Mouse (Mus musculus) spleen, adult 2 months (tissue): ENCODE data around the gene Efna5. TPM values are rescaled to one million over a fixed set of nuclear protein-coding genes. Genes with fewer than 3 reads are reported as not detected.

Experiments used
- DNase-seq, 2 experiments: peaks; one replicate each; pipeline versions ENCODE4 v3.0.0 to v3.0.0-alpha.2; 2012 to 2021; ENCODE audit warnings: low spot score in 2 of 2, low read depth in 1 of 2
- H3K27ac ChIP-seq: fragments of 200-500 bp; 2 replicates; pipeline ENCODE4 v1.5.1; 2012; ENCODE audit warnings: low read length, inconsistent platforms; ENCODE audit not compliant: insufficient read depth
- H3K27me3 ChIP-seq: fragments of 200-500 bp; 2 replicates; pipeline ENCODE4 v1.6.1; 2012; ENCODE audit warnings: mild to moderate bottlenecking, moderate library complexity, low read length, inconsistent platforms; ENCODE audit not compliant: control insufficient read depth, insufficient read depth
- H3K36me3 ChIP-seq: fragments of 200-500 bp; 2 replicates; pipeline ENCODE4 v1.6.1; 2012; ENCODE audit warnings: mild to moderate bottlenecking, low read length, inconsistent platforms; ENCODE audit not compliant: control insufficient read depth, insufficient read depth
- H3K4me1 ChIP-seq: fragments of 200-500 bp; 2 replicates; pipeline ENCODE4 v1.6.1; 2011; ENCODE audit warnings: inconsistent platforms; ENCODE audit not compliant: control insufficient read depth, insufficient read depth, insufficient read length
- H3K4me3 ChIP-seq: fragments of 200-500 bp; 2 replicates; pipeline ENCODE4 v1.5.1; 2011; ENCODE audit warnings: mild to moderate bottlenecking, inconsistent platforms; ENCODE audit not compliant: insufficient read depth, insufficient read length; ENCODE audit errors: extremely low read depth
- CTCF ChIP-seq: fragments of 200-500 bp; IDR thresholded peaks from 2 replicates; pipeline ENCODE4 v1.5.1; 2011; ENCODE audit warnings: mild to moderate bottlenecking, inconsistent platforms; ENCODE audit not compliant: insufficient read depth, insufficient read length, insufficient replicate concordance; ENCODE audit errors: extremely low read depth
- POLR2A ChIP-seq: fragments of 200-500 bp; IDR thresholded peaks from 2 replicates; pipeline ENCODE4 v1.6.1; 2011; ENCODE audit warnings: low read depth, low read length, inconsistent platforms
- WGBS: fragments of 180-500 bp; shearing (Covaris S2); methylation state at CpG from one replicate; pipeline ENCODE4 v1.1.7; 2018; 5-methylcytosine and 5-hydroxymethylcytosine counted together
- polyA plus RNA-seq: library from polyadenylated mRNA; depleted of rRNA; stranded (reverse); fragments of >200 nt; gene quantifications from 2 replicates; pipeline ENCODE4 v1.2.3, GENCODE M21; 2012

Gene Efna5
- polyA plus RNA-seq, 1 experiment = 0.30 TPM

DNA sequence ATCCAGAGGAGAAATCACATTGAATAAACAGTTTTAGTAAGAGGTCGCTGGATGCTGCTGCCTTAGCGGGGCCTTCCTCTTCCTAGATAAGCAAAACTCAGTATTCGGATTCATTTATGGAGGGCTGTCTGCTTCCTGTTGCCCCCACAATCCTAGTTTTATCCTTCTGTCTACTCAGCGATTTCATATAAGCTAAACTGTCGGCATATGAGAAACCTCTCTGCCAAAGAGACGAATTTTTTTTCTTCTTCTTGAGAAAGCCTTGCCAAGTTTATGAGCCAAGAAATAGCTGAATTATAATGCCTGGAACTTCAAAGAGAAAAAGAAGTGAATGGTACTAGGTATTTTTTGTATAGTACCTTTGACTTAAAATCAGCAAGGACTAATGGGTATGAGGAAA lies 301.0 kb downstream of the Efna5 start:
- Histone ChIP-seq H3K27ac (no peak overlapping the region), H3K27me3 (no peaks in the 10 kb centered on the region), H3K4me3 (no peak overlapping the region), H3K4me1 (no peaks in the 10 kb centered on the region), H3K36me3 (no peaks in the 10 kb centered on the region)
- WGBS = 84% methylated on average over 6 of the region's 6 CpGs
- DNase-seq = no peak
- TF ChIP-seq POLR2A (no peak), CTCF (no peak)

DNA sequence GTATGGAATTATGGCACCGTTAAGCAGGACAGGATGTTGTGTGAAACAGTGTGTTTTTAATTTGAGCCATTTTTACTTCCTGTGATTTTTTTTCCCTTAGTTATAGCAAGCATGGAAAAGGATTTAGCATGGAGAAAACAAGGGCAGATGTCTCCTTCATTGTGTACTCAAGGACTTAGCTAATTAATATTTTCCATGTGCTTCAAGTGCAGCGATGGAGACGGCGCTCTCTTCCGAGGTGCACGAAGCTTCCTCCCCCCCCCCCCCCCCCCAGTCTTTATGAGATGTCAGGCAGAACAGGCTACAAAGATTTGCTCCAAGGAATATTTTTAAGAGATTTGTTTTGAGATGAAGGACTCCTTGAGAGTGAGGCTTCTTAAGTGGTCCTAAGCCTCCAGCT lies 301.5 kb downstream of the Efna5 start:
- no peak for DNase-seq
- Histone ChIP-seq H3K27me3 (no peaks in the 10 kb centered on the region), H3K4me1 (no peaks in the 10 kb centered on the region), H3K4me3 (no peak overlapping the region), H3K27ac (no peak overlapping the region), H3K36me3 (no peaks in the 10 kb centered on the region)
- 95% methylated on average over 6 of the region's 6 CpGs for WGBS
- TF ChIP-seq POLR2A (no peak), CTCF (no peak)

DNA sequence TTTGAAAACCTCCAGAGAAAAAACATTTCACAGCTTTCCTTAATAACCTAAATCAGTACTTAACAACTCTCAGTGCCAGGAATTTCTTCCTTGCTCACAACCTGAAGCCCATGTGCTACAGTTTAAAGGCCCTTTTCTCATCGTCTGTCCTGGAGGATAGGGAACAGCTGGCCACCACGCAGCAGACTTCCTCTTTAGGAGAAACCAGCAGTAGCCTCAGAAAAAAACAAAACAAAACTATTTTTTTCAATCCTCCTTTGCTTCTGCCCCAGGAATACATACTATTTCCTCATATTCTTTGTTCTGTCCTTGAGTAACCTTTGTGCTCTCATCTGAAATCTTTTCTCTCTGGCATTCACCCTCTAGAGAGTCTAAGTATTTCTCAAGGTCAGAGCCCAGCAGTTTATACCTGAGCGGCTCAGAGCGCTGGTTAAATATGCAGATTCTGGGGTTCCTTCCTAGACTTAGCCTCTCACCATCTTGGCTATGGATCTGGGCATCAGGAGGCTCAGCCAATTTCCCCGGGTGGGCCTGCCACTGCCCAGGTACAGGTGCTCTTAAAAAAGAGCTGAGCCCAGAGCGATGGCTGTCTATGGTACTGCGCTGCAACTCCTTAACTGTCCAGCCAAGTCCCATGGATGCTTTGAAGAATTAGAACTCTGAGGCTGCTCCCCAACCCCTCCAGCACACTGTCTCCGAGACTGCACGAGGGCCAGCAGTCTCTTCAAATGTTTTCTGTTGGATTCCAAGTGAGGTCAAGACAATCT lies 306.4 kb downstream of the Efna5 start:
- Histone ChIP-seq H3K4me1 (no peaks in the 10 kb centered on the region), H3K27me3 (no peaks in the 10 kb centered on the region), H3K36me3 (no peaks in the 10 kb centered on the region), H3K4me3 (no peak overlapping the region), H3K27ac (no peak overlapping the region)
- 69% methylated on average over 9 of the region's 9 CpGs for WGBS
- TF ChIP-seq CTCF (no peak), POLR2A (no peak)
- DNase-seq = no peak

DNA sequence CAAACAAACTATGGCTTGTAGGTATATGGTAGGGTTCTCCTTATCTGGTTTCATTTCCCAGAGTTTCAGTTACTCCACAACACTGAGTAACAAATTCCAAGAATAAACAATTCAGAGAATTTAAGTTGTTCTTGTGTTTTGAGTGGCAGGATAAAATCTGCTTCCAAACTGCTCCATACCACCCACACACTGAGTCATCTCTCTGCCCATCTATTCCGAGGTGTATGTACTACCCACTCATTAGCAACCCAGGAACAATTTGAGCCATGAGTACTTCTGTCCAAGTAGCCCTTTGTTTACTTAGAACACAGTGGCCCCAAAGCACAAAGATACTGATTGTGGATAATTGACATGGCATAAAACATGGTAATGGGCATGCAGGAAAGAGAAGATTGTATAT lies 311.0 kb downstream of the Efna5 start:
- TF ChIP-seq POLR2A (no peak), CTCF (no peak)
- no peak overlapping the region for H3K4me3 ChIP-seq
- no peaks in the 10 kb centered on the region for H3K4me1 ChIP-seq
- 82% methylated on average over 1 of the region's 1 CpGs for WGBS
- no peaks in the 10 kb centered on the region for H3K27me3 ChIP-seq
- no peak overlapping the region for H3K27ac ChIP-seq
- DNase-seq = no peak
- no peaks in the 10 kb centered on the region for H3K36me3 ChIP-seq

DNA sequence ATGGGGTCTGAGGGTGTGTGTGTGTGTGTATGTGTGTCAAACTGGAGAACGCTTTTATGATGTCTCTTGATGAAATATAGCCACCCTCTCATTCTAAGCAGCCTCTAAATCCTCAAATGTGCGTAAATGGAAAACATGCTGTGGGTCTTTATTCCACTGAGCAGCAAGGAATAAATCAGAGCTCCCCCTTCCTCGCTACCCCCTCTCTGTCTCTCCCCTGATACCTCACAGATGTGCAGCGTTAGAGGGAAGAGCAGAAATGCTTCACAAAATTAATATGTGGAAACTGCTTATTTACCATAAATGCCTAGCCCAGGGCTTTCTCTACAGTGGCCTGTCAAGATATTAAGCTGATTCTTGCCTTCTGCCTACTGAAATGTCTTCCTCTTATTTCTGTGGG lies 313.1 kb downstream of the Efna5 start:
- no peak overlapping the region for H3K4me3 ChIP-seq
- no peak for DNase-seq
- H3K27me3 ChIP-seq = no peaks in the 10 kb centered on the region
- no peak overlapping the region for H3K27ac ChIP-seq
- WGBS = 89% methylated on average over 4 of the region's 4 CpGs
- H3K4me1 ChIP-seq = no peaks in the 10 kb centered on the region
- TF ChIP-seq POLR2A = no peak
- no peak for TF ChIP-seq CTCF
- H3K36me3 ChIP-seq = no peaks in the 10 kb centered on the region

DNA sequence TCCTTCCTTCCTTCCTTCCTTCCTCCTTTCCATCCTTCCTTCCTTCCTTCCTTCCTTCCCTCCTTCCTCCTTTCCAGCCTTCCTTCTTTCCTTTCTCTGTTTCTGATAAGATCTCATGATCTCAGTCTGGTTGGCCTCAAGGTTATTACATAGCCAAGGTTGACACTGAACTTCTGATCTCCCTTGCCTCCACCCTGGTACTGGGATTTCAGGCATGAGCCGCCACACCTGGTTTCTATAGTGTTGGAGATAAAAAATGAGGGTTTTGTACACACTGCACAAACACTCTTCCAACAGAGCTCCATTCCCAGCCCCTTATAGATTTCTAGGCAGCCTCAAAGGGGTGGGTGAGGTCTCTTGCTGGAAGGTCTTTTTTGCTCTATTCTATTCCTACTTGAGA lies 315.5 kb downstream of the Efna5 start:
- 85% methylated on average over 1 of the region's 1 CpGs for WGBS
- Histone ChIP-seq H3K4me1 (no peaks in the 10 kb centered on the region), H3K36me3 (no peaks in the 10 kb centered on the region), H3K27me3 (no peaks in the 10 kb centered on the region), H3K27ac (no peak overlapping the region), H3K4me3 (no peak overlapping the region)
- no peak for DNase-seq
- TF ChIP-seq POLR2A (no peak), CTCF (no peak)

DNA sequence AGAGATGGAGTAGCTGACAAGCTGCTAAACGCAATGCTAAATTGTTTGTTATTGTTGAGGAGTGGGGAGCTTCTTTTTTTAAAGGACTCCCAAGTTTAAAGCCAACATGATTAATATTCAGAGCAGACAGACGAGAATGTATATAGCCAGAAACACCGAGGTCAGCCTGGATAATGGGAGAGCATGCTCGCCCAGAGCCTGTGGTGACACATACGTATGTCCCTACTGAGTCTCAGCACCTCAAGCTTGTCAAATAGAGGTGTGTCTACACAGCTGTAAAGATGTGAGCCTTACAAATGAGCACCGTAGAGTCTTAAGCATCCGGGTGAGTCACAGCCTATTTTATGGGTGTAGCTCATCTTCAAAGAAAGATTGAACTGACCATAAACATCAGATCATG lies 318.7 kb downstream of the Efna5 start:
- Histone ChIP-seq H3K4me3 (no peak overlapping the region), H3K36me3 (no peaks in the 10 kb centered on the region), H3K27me3 (no peaks in the 10 kb centered on the region), H3K27ac (no peak overlapping the region), H3K4me1 (no peaks in the 10 kb centered on the region)
- WGBS = 88% methylated on average over 7 of the region's 7 CpGs
- DNase-seq = no peak
- TF ChIP-seq CTCF (no peak), POLR2A (no peak)
